Mouse (Mus musculus): Measurements from ENCODE around the gene Yap1.

DNA sequence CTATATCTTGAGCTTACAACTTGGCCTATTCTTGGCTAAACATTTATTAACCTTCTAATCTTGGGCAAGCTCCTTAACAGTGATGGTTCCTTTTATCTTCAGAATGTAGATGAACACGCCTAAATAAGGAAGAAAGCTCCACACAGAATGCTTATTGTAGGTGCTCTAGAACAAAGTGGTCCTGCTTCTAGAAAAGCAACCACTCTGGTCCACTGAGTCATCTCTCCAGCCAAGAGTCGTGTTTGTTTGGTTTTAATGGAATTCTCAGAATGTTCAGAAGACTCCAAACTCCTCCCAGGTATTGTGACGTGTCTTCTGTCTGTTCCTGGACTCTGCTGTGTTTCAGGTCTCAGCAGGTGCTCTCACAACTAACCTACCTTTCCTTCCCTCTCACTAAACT is 38.8 kb downstream of the Yap1 start:
- TF ChIP-seq POLR2A (IDR thresholded peaks at IDR 0.05; ENCODE audit: low read depth, low read length) (no peak), CTCF (IDR thresholded peaks at IDR 0.05; ENCODE audit: extremely low read depth, insufficient read depth, insufficient read length, insufficient replicate concordance) (no peak)
